Mouse (Mus musculus) embryonic facial prominence, embryonic 14.5 days (tissue): ENCODE measurements around the gene Polr2l. TPM values are rescaled to one million over a fixed set of nuclear protein-coding genes. Genes with fewer than 3 reads are reported as not detected.
A peak's percentile ranks its signal among the peaks of the same experiment; 100 is the strongest.

Experiments used
- ATAC-seq: fragments of 200-750 bp; cut with Nextera tagmentation; 2 replicates; pipeline ENCODE4 v1.8.0; 2017; ENCODE audit warnings: low read depth, moderate number of reproducible peaks, moderate TSS enrichment
- DNase-seq: peaks from one replicate; pipeline ENCODE4 v3.0.0-alpha.2; 2015; ENCODE audit warnings: low spot score
- H3K27ac ChIP-seq: fragments of 300-500 bp; sonication (generic); replicated peaks from 2 replicates; pipeline ENCODE4 v1.5.1; 2014; ENCODE audit warnings: low read depth, mild to moderate bottlenecking, low read length, moderate library complexity
- H3K27me3 ChIP-seq: fragments of 300-500 bp; sonication (generic); replicated peaks from 2 replicates; pipeline ENCODE4 v1.6.1; 2014; ENCODE audit warnings: low read length; ENCODE audit not compliant: control insufficient read depth, insufficient read depth
- H3K36me3 ChIP-seq: fragments of 300-500 bp; sonication (generic); 2 replicates; pipeline ENCODE4 v1.6.1; 2014; ENCODE audit warnings: low read length, mixed read lengths; ENCODE audit not compliant: control insufficient read depth, insufficient read depth
- H3K4me1 ChIP-seq: fragments of 300-500 bp; sonication (generic); 2 replicates; pipeline ENCODE4 v1.6.1; 2014; ENCODE audit warnings: antibody characterized with exemption, low read length; ENCODE audit not compliant: control insufficient read depth, insufficient read depth
- H3K4me2 ChIP-seq: fragments of 300-500 bp; sonication (generic); 2 replicates; pipeline ENCODE4 v1.6.1; 2014; ENCODE audit warnings: low read depth, mild to moderate bottlenecking, low read length, moderate library complexity, mixed read lengths
- H3K4me3 ChIP-seq: fragments of 300-500 bp; sonication (generic); 2 replicates; pipeline ENCODE4 v1.5.1; 2014; ENCODE audit warnings: low read depth, mild to moderate bottlenecking, low read length
- H3K9ac ChIP-seq: fragments of 300-500 bp; sonication (generic); 2 replicates; pipeline ENCODE4 v1.6.1; 2014; ENCODE audit warnings: low read depth, mild to moderate bottlenecking, low read length, moderate library complexity, mixed read lengths
- H3K9me3 ChIP-seq: fragments of 300-500 bp; sonication (generic); 2 replicates; pipeline ENCODE4 v1.6.1; 2016; ENCODE audit warnings: low read length; ENCODE audit not compliant: control insufficient read depth
- WGBS: fragments of 180-500 bp; shearing (Covaris S2); extraction: QIAGEN DNeasy Blood & Tissue Kit; methylation state at CpG from one replicate; pipeline ENCODE4 v1.1.7; 2014; 5-methylcytosine and 5-hydroxymethylcytosine counted together
- polyA plus RNA-seq: library from polyadenylated mRNA; unstranded; fragments of >200 nt; fragmentation: Nextera tagmentation; extraction: Ambion mirVana; gene quantifications from 2 replicates; pipeline ENCODE4 v1.2.1, GENCODE M21; 2014

The Polr2l gene
- polyA plus RNA-seq, 1 experiment from 2014 or later = 65.2 TPM

GRCm38 (mm10) chr7:141432186-141432611 is 42.7 kb downstream of the Polr2l start:
- WGBS = 78% methylated on average over 6 of the region's 8 CpGs
- H3K4me2 ChIP-seq = no peak overlapping the region
- peaks cover 36% of the 10 kb centered on the region for H3K36me3 ChIP-seq
- no peak overlapping the region for H3K4me3 ChIP-seq
- no peaks in the 10 kb centered on the region for H3K9me3 ChIP-seq
- no peaks in the 10 kb centered on the region for H3K27me3 ChIP-seq
- H3K27ac ChIP-seq = no peak overlapping the region
- DNase-seq (no peak), ATAC-seq (no peak)
- no peak overlapping the region for H3K9ac ChIP-seq
- H3K4me1 ChIP-seq = peaks cover 26% of the 10 kb centered on the region; the same call in 1 of the 2 replicates

GRCm38 (mm10) chr7:141431434-141432185 is 43.3 kb downstream of the Polr2l start:
- Histone ChIP-seq H3K4me3 (no peak overlapping the region), H3K27ac (no peak overlapping the region), H3K36me3 (peaks cover 36% of the 10 kb centered on the region), H3K9ac (no peak overlapping the region), H3K27me3 (no peaks in the 10 kb centered on the region), H3K4me1 (peaks cover 21% of the 10 kb centered on the region; the same call in 1 of the 2 replicates), H3K4me2 (no peak overlapping the region), H3K9me3 (no peaks in the 10 kb centered on the region)
- no peak for DNase-seq
- 92% methylated on average over 16 of the region's 19 CpGs for WGBS
- ATAC-seq = no peak

- no peaks in the 10 kb centered on the region for H3K9me3 ChIP-seq
- H3K4me2 ChIP-seq = no peak overlapping the region
- WGBS = 97% methylated on average over 9 of the region's 9 CpGs
- no peaks in the 10 kb centered on the region for H3K27me3 ChIP-seq
- ATAC-seq = no peak
- H3K27ac ChIP-seq = no peak overlapping the region
- no peak for DNase-seq
- H3K9ac ChIP-seq = no peak overlapping the region
- peaks cover 36% of the 10 kb centered on the region for H3K36me3 ChIP-seq
- H3K4me1 ChIP-seq = peaks cover 14% of the 10 kb centered on the region; the same call in 1 of the 2 replicates
- H3K4me3 ChIP-seq = no peak overlapping the region
These were observed 44.2 kb downstream of the Polr2l start for GRCm38 (mm10) chr7:141430585-141431240.

- H3K4me2 ChIP-seq = no peak overlapping the region
- no peak overlapping the region for H3K27ac ChIP-seq
- H3K4me3 ChIP-seq = no peak overlapping the region
- H3K9ac ChIP-seq = no peak overlapping the region
- H3K4me1 ChIP-seq = peaks cover 10% of the 10 kb centered on the region; the same call in 1 of the 2 replicates
- peaks cover 36% of the 10 kb centered on the region for H3K36me3 ChIP-seq
- ATAC-seq (no peak), DNase-seq (no peak)
- WGBS = 64% methylated on average over 9 of the region's 9 CpGs
- no peaks in the 10 kb centered on the region for H3K9me3 ChIP-seq
- no peaks in the 10 kb centered on the region for H3K27me3 ChIP-seq
These were observed 44.9 kb downstream of the Polr2l start for GRCm38 (mm10) chr7:141429840-141430584.

- DNase-seq (peak; percentile 79), ATAC-seq (peak; percentile 81)
- H3K9ac ChIP-seq = no peak within 1 kb of the TSS; the same call in 1 of the 2 replicates
- H3K27ac ChIP-seq = no peak within 1 kb of the TSS; the same call in 1 of the 2 replicates
- H3K4me1 ChIP-seq = peaks cover 9% of the 10 kb centered on the region; the same call in 1 of the 2 replicates
- peaks cover 36% of the 10 kb centered on the region for H3K36me3 ChIP-seq
- H3K4me2 ChIP-seq = peak within 1 kb of the TSS; percentile 47
- peak within 1 kb of the TSS; percentile 27 for H3K4me3 ChIP-seq
- 2% methylated on average over 19 of the region's 19 CpGs for WGBS
- no peaks in the 10 kb centered on the region for H3K9me3 ChIP-seq
- no peaks in the 10 kb centered on the region for H3K27me3 ChIP-seq
These were observed 45.6 kb downstream of the Polr2l start, which contains the start of gene Cend1 for GRCm38 (mm10) chr7:141429310-141429709. Gene Cend1, minus strand, starts transcription at chr7:141429491.

GRCm38 (mm10) chr7:141428701-141429100 is 46.2 kb downstream of the Polr2l start:
- WGBS = 57% methylated on average over 5 of the region's 5 CpGs

GRCm38 (mm10) chr7:141426948-141427730 is 47.8 kb downstream of the Polr2l start:
- Histone ChIP-seq H3K27me3 (no peaks in the 10 kb centered on the region), H3K4me3 (no peak overlapping the region), H3K36me3 (peaks cover 20% of the 10 kb centered on the region), H3K27ac (no peak overlapping the region), H3K4me2 (no peak overlapping the region), H3K9me3 (no peaks in the 10 kb centered on the region), H3K4me1 (peaks cover 4% of the 10 kb centered on the region; the same call in 1 of the 2 replicates), H3K9ac (no peak overlapping the region)
- ATAC-seq = no peak
- WGBS = 78% methylated on average over 12 of the region's 12 CpGs
- DNase-seq = no peak

More at GRCm38 (mm10) chr7:141428701-141429100, 46.2 kb downstream of the Polr2l start:
- no peak for DNase-seq
- no peak for ATAC-seq
- Histone ChIP-seq H3K36me3 (peaks cover 35% of the 10 kb centered on the region), H3K9ac (no peak overlapping the region; the same call in 1 of the 2 replicates), H3K9me3 (no peaks in the 10 kb centered on the region), H3K4me1 (peaks cover 4% of the 10 kb centered on the region; the same call in 1 of the 2 replicates), H3K27ac (no peak overlapping the region), H3K27me3 (no peaks in the 10 kb centered on the region), H3K4me2 (peak overlapping the region; percentile 47; the same call in 1 of the 2 replicates), H3K4me3 (peak overlapping the region; percentile 27)
